Mouse (Mus musculus): ENCODE measurements around the gene Gins3. TPM values are rescaled to one million over a fixed set of nuclear protein-coding genes. Genes with fewer than 3 reads are reported as not detected.

Gins3 gene
- polyA plus RNA-seq, 1 experiment, result 12.8 TPM

GRCm38 (mm10) chr8:95620046-95620445 is 13.2 kb upstream of the Gins3 start:
- no peak for TF ChIP-seq GATA1 (IDR thresholded peaks at IDR 0.05; ENCODE audit: low read length)

GRCm38 (mm10) chr8:95624833-95625232 is 8.4 kb upstream of the Gins3 start:
- no peak for TF ChIP-seq GATA1 (IDR thresholded peaks at IDR 0.05; ENCODE audit: low read length)

GRCm38 (mm10) chr8:95632840-95633239 is 413 bp upstream of the Gins3 start:
- no peak for TF ChIP-seq GATA1 (IDR thresholded peaks at IDR 0.05; ENCODE audit: low read length)

- no peak for TF ChIP-seq GATA1 (IDR thresholded peaks at IDR 0.05; ENCODE audit: low read length)
These were observed 749 bp downstream of the Gins3 start for GRCm38 (mm10) chr8:95634063-95634340.

GRCm38 (mm10) chr8:95644942-95645341 is 11.7 kb downstream of the Gins3 start:
- TF ChIP-seq GATA1 (IDR thresholded peaks at IDR 0.05; ENCODE audit: low read length), result no peak

GRCm38 (mm10) chr8:95648251-95648650 is 15.0 kb downstream of the Gins3 start:
- TF ChIP-seq GATA1 (IDR thresholded peaks at IDR 0.05; ENCODE audit: low read length), result no peak

- TF ChIP-seq GATA1 (IDR thresholded peaks at IDR 0.05; ENCODE audit: low read length), result no peak
These were observed 20.1 kb downstream of the Gins3 start for GRCm38 (mm10) chr8:95653351-95653750.

- no peak for TF ChIP-seq GATA1 (IDR thresholded peaks at IDR 0.05; ENCODE audit: low read length)
These were observed 22.6 kb downstream of the Gins3 start for GRCm38 (mm10) chr8:95655831-95656230.

- TF ChIP-seq GATA1 (IDR thresholded peaks at IDR 0.05; ENCODE audit: low read length), result no peak
These were observed 23.2 kb downstream of the Gins3 start for GRCm38 (mm10) chr8:95656316-95657002.

- no peak for TF ChIP-seq GATA1 (IDR thresholded peaks at IDR 0.05; ENCODE audit: low read length)
These were observed 24.3 kb downstream of the Gins3 start for GRCm38 (mm10) chr8:95657523-95657922.

GRCm38 (mm10) chr8:95660334-95660882 is 27.2 kb downstream of the Gins3 start:
- TF ChIP-seq GATA1 (IDR thresholded peaks at IDR 0.05; ENCODE audit: low read length), result no peak

- TF ChIP-seq GATA1 (IDR thresholded peaks at IDR 0.05; ENCODE audit: low read length), result no peak
These were observed 27.8 kb downstream of the Gins3 start for GRCm38 (mm10) chr8:95661085-95661484.

- TF ChIP-seq GATA1 (IDR thresholded peaks at IDR 0.05; ENCODE audit: low read length), result no peak
These were observed 28.3 kb downstream of the Gins3 start for GRCm38 (mm10) chr8:95661575-95661974.

GRCm38 (mm10) chr8:95662885-95663598 is 29.8 kb downstream of the Gins3 start:
- TF ChIP-seq GATA1 (IDR thresholded peaks at IDR 0.05; ENCODE audit: low read length), result no peak

GRCm38 (mm10) chr8:95663599-95663949 is 30.3 kb downstream of the Gins3 start:
- no peak for TF ChIP-seq GATA1 (IDR thresholded peaks at IDR 0.05; ENCODE audit: low read length)

GRCm38 (mm10) chr8:95668163-95668958 is 35.1 kb downstream of the Gins3 start:
- no peak for TF ChIP-seq GATA1 (IDR thresholded peaks at IDR 0.05; ENCODE audit: low read length)
